Mouse (Mus musculus) brain, embryonic 14.5 days (tissue): Measurements from ENCODE around the gene Zfp408.

Experiments
- CTCF ChIP-seq: fragments of 200-500 bp; IDR thresholded peaks from 2 replicates; pipeline ENCODE4 v1.5.1; 2012; ENCODE audit warnings: inconsistent platforms, mild to moderate bottlenecking, moderate library complexity, borderline replicate concordance; ENCODE audit not compliant: insufficient read depth, insufficient read length; ENCODE audit errors: extremely low read depth
- POLR2A ChIP-seq: fragments of 200-500 bp; IDR thresholded peaks from 2 replicates; pipeline ENCODE4 v1.6.1; 2012; ENCODE audit warnings: mild to moderate bottlenecking, inconsistent platforms, borderline replicate concordance; ENCODE audit not compliant: poor library complexity, insufficient read depth, insufficient read length, severe bottlenecking; ENCODE audit errors: extremely low read depth

DNA sequence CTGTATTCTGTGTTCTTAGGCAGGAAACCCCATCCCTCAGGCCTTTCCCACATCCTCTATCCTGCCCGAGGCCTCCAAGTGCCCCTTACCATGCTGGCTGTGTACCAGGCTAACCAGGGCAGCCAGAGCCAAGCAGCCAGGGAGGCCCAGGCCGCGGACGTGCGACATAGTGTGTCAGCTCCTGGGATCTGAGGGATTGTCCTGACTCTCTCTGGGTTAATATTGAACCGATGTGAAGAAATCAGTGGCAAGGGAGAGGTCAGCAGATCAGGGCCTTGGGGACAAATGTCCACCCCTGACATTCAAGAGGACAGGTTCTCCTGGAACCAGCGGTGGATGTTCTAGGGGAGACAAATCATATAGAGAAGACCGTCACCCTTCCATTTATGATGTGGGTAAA is 13.4 kb downstream of the Zfp408 start, which contains the start of gene F2:
- no peak for TF ChIP-seq POLR2A
- no peak for TF ChIP-seq CTCF
